Mouse (Mus musculus) T-helper 17 cell (primary cell): Measurements from ENCODE around the gene Fyb2.

Experiments used
- in situ Hi-C, 2 experiments: fragments of 300-600 bp; cut with MboI, MseI; formaldehyde crosslinking; loops; 1 replicate in 1 of 2; 2 replicates in 1 of 2; pipeline ENCODE4 v1.15.1; 2025; ENCODE audit warnings: high pct_unique_total_duplicates in 2 of 2

The Fyb2 gene

GRCm38 (mm10) chr4:105004649-105005048, 91.4 kb downstream of the Fyb2 start:
- in situ Hi-C loops, result loop anchor here in 1 of 2 experiments (5.0 kb wide), 1 partner anchor 923 kb away; no protein-coding TSS in a partner anchor

GRCm38 (mm10) chr4:105007360-105008018, 94.2 kb downstream of the Fyb2 start:
- in situ Hi-C loops, result no loop called here

GRCm38 (mm10) chr4:105013718-105014117, 100.5 kb downstream of the Fyb2 start:
- in situ Hi-C loops, result no loop called here

- in situ Hi-C loops, result no loop called here
Measured at GRCm38 (mm10) chr4:105015496-105015895, 102.2 kb downstream of the Fyb2 start.

GRCm38 (mm10) chr4:105016006-105016613, 102.9 kb downstream of the Fyb2 start:
- in situ Hi-C loops, result no loop called here

GRCm38 (mm10) chr4:105027278-105027677, 114.0 kb downstream of the Fyb2 start:
- in situ Hi-C loops, result no loop called here

GRCm38 (mm10) chr4:105031104-105031503, 117.8 kb downstream of the Fyb2 start:
- in situ Hi-C loops, result loop anchor here (5.0 to 10.0 kb wide), 2 partner anchors 84 to 91 kb away; no protein-coding TSS in a partner anchor

GRCm38 (mm10) chr4:105033153-105033552, 119.9 kb downstream of the Fyb2 start:
- in situ Hi-C loops, result loop anchor here (5.0 to 10.0 kb wide), 2 partner anchors 82 to 89 kb away; no protein-coding TSS in a partner anchor

- in situ Hi-C loops, result loop anchor here (5.0 to 10.0 kb wide), 2 partner anchors 81 to 88 kb away; no protein-coding TSS in a partner anchor
Measured at GRCm38 (mm10) chr4:105034259-105034658, 121.0 kb downstream of the Fyb2 start.

- in situ Hi-C loops, result no loop called here
Measured at GRCm38 (mm10) chr4:105050041-105050440, 136.8 kb downstream of the Fyb2 start.

- in situ Hi-C loops, result no loop called here
Measured at GRCm38 (mm10) chr4:105051291-105051690, 138.0 kb downstream of the Fyb2 start.
